Mouse (Mus musculus): ENCODE data around the gene Hmbs. TPM values are rescaled to one million over a fixed set of nuclear protein-coding genes. Genes with fewer than 3 reads are reported as not detected.
A peak's percentile ranks its signal among the peaks of the same experiment; 100 is the strongest.

Gene Hmbs
- polyA plus RNA-seq, 1 experiment = 76.9 TPM

GRCm38 (mm10) chr9:44288959-44289291, 55.1 kb downstream of the Hmbs start:
- no peak overlapping the region for H3K4me3 ChIP-seq (replicated peaks)
- peaks cover 47% of the 10 kb centered on the region for H3K27me3 ChIP-seq (replicated peaks)
- peaks cover 16% of the 10 kb centered on the region for H3K9me3 ChIP-seq
- H3K36me3 ChIP-seq (replicated peaks; ENCODE audit: low read length) = peaks cover 49% of the 10 kb centered on the region
- peaks cover 37% of the 10 kb centered on the region for H3K4me1 ChIP-seq
- TF ChIP-seq FLI1 (IDR thresholded peaks at IDR 0.05; ENCODE audit: low read length) (no peak), GATA1 (IDR thresholded peaks at IDR 0.05; ENCODE audit: borderline replicate concordance, low read length) (no peak)

GRCm38 (mm10) chr9:44288076-44288958, 55.7 kb downstream of the Hmbs start, which contains the start of gene Abcg4:
Gene Abcg4 (minus strand): TSS chr9:44288615.
- Histone ChIP-seq H3K27me3 (replicated peaks) (peaks cover 52% of the 10 kb centered on the region), H3K4me1 (peaks cover 40% of the 10 kb centered on the region), H3K4me3 (replicated peaks) (peak within 1 kb of the TSS; percentile 89), H3K36me3 (replicated peaks; ENCODE audit: low read length) (peaks cover 43% of the 10 kb centered on the region), H3K9me3 (peaks cover 16% of the 10 kb centered on the region)
- TF ChIP-seq FLI1 (IDR thresholded peaks at IDR 0.05; ENCODE audit: low read length) = no peak
- TF ChIP-seq GATA1 (IDR thresholded peaks at IDR 0.05; ENCODE audit: borderline replicate concordance, low read length) = no peak

DNA sequence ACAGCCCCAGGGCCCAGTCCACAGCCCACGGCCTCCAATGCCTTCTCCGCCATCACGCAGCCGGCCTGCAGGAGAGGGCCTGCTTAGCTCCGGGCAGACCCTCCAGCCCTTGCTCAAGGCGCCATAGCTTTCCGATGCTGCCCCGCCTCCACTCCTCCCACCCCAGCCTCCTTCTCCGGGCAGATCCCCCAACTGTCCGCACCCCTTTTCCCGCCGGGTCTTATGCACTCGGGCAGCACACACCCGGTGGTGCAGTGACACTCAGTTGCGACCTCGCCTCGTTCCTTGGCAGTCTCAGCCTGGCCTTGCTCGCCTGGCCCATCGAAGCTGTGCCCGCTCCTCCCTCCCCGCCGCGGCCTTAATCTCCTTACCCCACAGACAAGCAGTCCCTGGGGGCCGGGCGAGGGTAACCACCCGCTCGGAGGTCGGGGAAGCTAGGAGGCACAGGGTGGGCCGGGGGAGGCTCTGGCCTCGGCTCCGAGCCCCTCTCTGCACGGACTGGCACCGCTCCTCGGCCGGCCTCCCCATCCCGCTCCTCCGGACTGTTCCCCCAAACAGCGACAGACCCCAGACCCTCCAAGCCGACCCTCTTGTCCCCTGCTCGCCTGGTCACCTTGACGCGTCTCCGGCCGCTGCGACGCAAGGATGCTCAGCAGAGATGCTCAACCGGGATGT, 56.5 kb downstream of the Hmbs start:
- peaks cover 35% of the 10 kb centered on the region for H3K36me3 ChIP-seq (replicated peaks; ENCODE audit: low read length)
- H3K9me3 ChIP-seq = peaks cover 16% of the 10 kb centered on the region
- peaks cover 44% of the 10 kb centered on the region for H3K4me1 ChIP-seq
- H3K27me3 ChIP-seq (replicated peaks) = peaks cover 55% of the 10 kb centered on the region
- H3K4me3 ChIP-seq (replicated peaks) = peak overlapping the region; percentile 89
- TF ChIP-seq GATA1 (IDR thresholded peaks at IDR 0.05; ENCODE audit: borderline replicate concordance, low read length) = no peak
- TF ChIP-seq FLI1 (IDR thresholded peaks at IDR 0.05; ENCODE audit: low read length) = no peak

DNA sequence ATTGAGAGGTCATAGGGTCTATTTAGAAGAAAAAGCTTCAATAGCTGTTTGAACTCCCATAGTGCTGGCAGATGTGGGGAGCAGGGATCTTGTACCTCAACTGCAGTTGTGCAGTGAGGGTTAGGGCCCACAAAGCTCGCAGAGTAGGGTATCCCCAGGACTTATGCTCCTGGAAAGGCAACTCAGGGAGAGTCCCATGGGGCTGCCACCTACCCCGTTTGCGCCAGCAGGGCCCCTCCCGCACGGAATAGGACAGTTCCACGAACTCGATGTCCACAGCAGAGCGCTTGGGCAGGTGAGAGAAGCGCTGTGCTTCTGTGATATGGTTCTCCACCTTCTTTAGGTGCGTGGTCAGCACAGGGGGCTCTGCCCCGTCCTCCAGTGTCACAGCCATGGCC, 57.0 kb downstream of the Hmbs start:
- H3K4me1 ChIP-seq = peaks cover 46% of the 10 kb centered on the region

More for the DNA sequence above, 57.0 kb downstream of the Hmbs start:
- peaks cover 16% of the 10 kb centered on the region for H3K9me3 ChIP-seq
- H3K27me3 ChIP-seq (replicated peaks) = peaks cover 60% of the 10 kb centered on the region
- peaks cover 30% of the 10 kb centered on the region for H3K36me3 ChIP-seq (replicated peaks; ENCODE audit: low read length)
- peak overlapping the region; percentile 89 for H3K4me3 ChIP-seq (replicated peaks)
- no peak for TF ChIP-seq FLI1 (IDR thresholded peaks at IDR 0.05; ENCODE audit: low read length)
- TF ChIP-seq GATA1 (IDR thresholded peaks at IDR 0.05; ENCODE audit: borderline replicate concordance, low read length) = no peak

Other genes starting within 250 kb of the Hmbs start
- not detected in 2 replicates for gene Mfrp, start 242.5 kb downstream of the Hmbs start, polyA plus RNA-seq (2012; ENCODE audit: insufficient read depth, low replicate concordance)
- not detected in 2 replicates for gene C1qtnf5, start 237.0 kb downstream of the Hmbs start, polyA plus RNA-seq (2012; ENCODE audit: insufficient read depth, low replicate concordance)
- gene Gm49380, start 230.7 kb downstream of the Hmbs start, polyA plus RNA-seq (2012; ENCODE audit: insufficient read depth, low replicate concordance) = not detected in 2 replicates
- gene Rnf26, start 230.7 kb downstream of the Hmbs start, polyA plus RNA-seq (2012; ENCODE audit: insufficient read depth, low replicate concordance) = 4.3 and 22.2 TPM in 2 replicates
- gene Mcam, start 209.8 kb downstream of the Hmbs start, polyA plus RNA-seq (2012; ENCODE audit: insufficient read depth, low replicate concordance) = not detected in 2 replicates
- gene Cbl, start 110.2 kb downstream of the Hmbs start, polyA plus RNA-seq (2012; ENCODE audit: insufficient read depth, low replicate concordance) = 2.4 and 3.9 TPM in 2 replicates
- not detected in 2 replicates for gene Ccdc153, start 103.6 kb downstream of the Hmbs start, polyA plus RNA-seq (2012; ENCODE audit: insufficient read depth, low replicate concordance)
- gene Pdzd3, start 92.8 kb downstream of the Hmbs start, polyA plus RNA-seq (2012; ENCODE audit: insufficient read depth, low replicate concordance) = 0.35 TPM in 1 of 2 replicates, not detected in the other
- 5.5 and 12.5 TPM in 2 replicates for gene Nlrx1, start 75.6 kb downstream of the Hmbs start, polyA plus RNA-seq (2012; ENCODE audit: insufficient read depth, low replicate concordance)
- 0.19 TPM in 1 of 2 replicates, not detected in the other for gene Abcg4, start 55.6 kb downstream of the Hmbs start, polyA plus RNA-seq (2012; ENCODE audit: insufficient read depth, low replicate concordance)
- gene Hinfp, start 38.6 kb downstream of the Hmbs start, polyA plus RNA-seq (2012; ENCODE audit: insufficient read depth, low replicate concordance) = 1.3 and 4.9 TPM in 2 replicates
- 44.6 and 94.5 TPM in 2 replicates for gene C2cd2l, start 23.9 kb downstream of the Hmbs start, polyA plus RNA-seq (2012; ENCODE audit: insufficient read depth, low replicate concordance)
- gene Dpagt1, start 18.2 kb downstream of the Hmbs start, polyA plus RNA-seq (2012; ENCODE audit: insufficient read depth, low replicate concordance) = 7.1 and 9.5 TPM in 2 replicates
- 416 and 1,650 TPM in 2 replicates for gene H2afx, start 9.5 kb downstream of the Hmbs start, polyA plus RNA-seq (2012; ENCODE audit: insufficient read depth, low replicate concordance)
- 5.8 and 8.3 TPM in 2 replicates for gene Vps11, start 17.4 kb upstream of the Hmbs start, polyA plus RNA-seq (2012; ENCODE audit: insufficient read depth, low replicate concordance)
- 14.1 and 28.1 TPM in 2 replicates for gene Hyou1, start 35.3 kb upstream of the Hmbs start, polyA plus RNA-seq (2012; ENCODE audit: insufficient read depth, low replicate concordance)
- 10.2 and 10.4 TPM in 2 replicates for gene Slc37a4, start 52.6 kb upstream of the Hmbs start, polyA plus RNA-seq (2012; ENCODE audit: insufficient read depth, low replicate concordance)
- gene Rps25, start 62.9 kb upstream of the Hmbs start, polyA plus RNA-seq (2012; ENCODE audit: insufficient read depth, low replicate concordance) = 33.9 and 149 TPM in 2 replicates
- gene Trappc4, start 63.4 kb upstream of the Hmbs start, polyA plus RNA-seq (2012; ENCODE audit: insufficient read depth, low replicate concordance) = 10.0 and 29.6 TPM in 2 replicates
- 11.9 and 19.2 TPM in 2 replicates for gene Ccdc84, start 74.3 kb upstream of the Hmbs start, polyA plus RNA-seq (2012; ENCODE audit: insufficient read depth, low replicate concordance)
- not detected in 2 replicates for gene Foxr1, start 96.9 kb upstream of the Hmbs start, polyA plus RNA-seq (2012; ENCODE audit: insufficient read depth, low replicate concordance)
- gene Upk2, start 110.7 kb upstream of the Hmbs start, polyA plus RNA-seq (2012; ENCODE audit: insufficient read depth, low replicate concordance) = not detected in 2 replicates
- 11.6 and 16.1 TPM in 2 replicates for gene Bcl9l, start 138.6 kb upstream of the Hmbs start, polyA plus RNA-seq (2012; ENCODE audit: insufficient read depth, low replicate concordance)
- not detected in 2 replicates for gene Cxcr5, start 217.6 kb upstream of the Hmbs start, polyA plus RNA-seq (2012; ENCODE audit: insufficient read depth, low replicate concordance)